In genomic region chr17:35204494-35205379, GRCm38 (mm10) we compare ENCODE assay signal across 12 mouse cellular contexts. TPM values are rescaled to one million over a fixed set of nuclear protein-coding genes. Genes with fewer than 3 reads are reported as not detected.
DNase-seq lines count a peak whose midpoint lies in the region; TF ChIP-seq lines count a peak whose summit lies in the region.
"Had no signal": no experiment of that assay in that cellular context is flagged by ENCODE, and none has a peak within 500 bp of the region (broad histone marks: within the 10 kb centered on the region; RNA-seq: fewer than 3 reads in every experiment).

Gene Lta (minus strand): TSS chr17:35205351.

- no peak for TF ChIP-seq POLR2A in lung, adult 2 months (IDR thresholded peaks at IDR 0.05; ENCODE audit: borderline replicate concordance, extremely low read depth, low read depth, low read length)

- H3K9ac ChIP-seq in ES-E14 (ENCODE audit: insufficient read depth, low read depth, low read length, poor library complexity, severe bottlenecking), result no peak within 1 kb of the TSS
- H3K9ac ChIP-seq: embryonic facial prominence, embryonic 12.5 days had no signal

- 57% methylated on average over 20 of the region's 20 CpGs for WGBS in lung, adult 2 months

- H3K36me3 ChIP-seq in ES-E14 (ENCODE audit: control insufficient read depth, insufficient read depth, low read length, poor library complexity, severe bottlenecking), result no peaks in the 10 kb centered on the region
- H3K36me3 ChIP-seq: embryonic facial prominence, embryonic 12.5 days had no signal

- no peak for DNase-seq in lung, adult 2 months
- DNase-seq in lung, postnatal 4 days, result no peak
- DNase-seq in ES-E14 (ENCODE audit: low read depth, low spot score), result no peak
- DNase-seq in induced T-regulatory cell, adult 2 months (ENCODE audit: low read depth), result peak; percentile 88
- DNase-seq in thymus, postnatal 0 days (ENCODE audit: low spot score), result peak; percentile 85
- no peak for DNase-seq in urinary bladder, adult 2 months (ENCODE audit: low spot score)
- DNase-seq in gastrocnemius, postnatal 36 days, result no peak
- no peak for DNase-seq in ovary, postnatal 14 days (ENCODE audit: low spot score)
- DNase-seq: heart, postnatal 14 days; liver had no signal

- in situ Hi-C loops in ES-E14 (cut with MboI; ENCODE audit: low sequenced_read_pairs in 2 of 2, unreplicated experiment in 2 of 2), result no loop called here

- intact Hi-C loops in gastrocnemius, postnatal 36 days (cut with DNase I), result no loop called here

- 0 out of 2 replicates have a peak, but pooled peaks cover 3% of the 10 kb centered on the region for H3K4me1 ChIP-seq in lung, adult 2 months (ENCODE audit: control insufficient read depth, insufficient read depth, low read length)
- no peaks in the 10 kb centered on the region for H3K4me1 ChIP-seq in ES-E14 (ENCODE audit: control insufficient read depth in 2 of 2, insufficient read depth in 2 of 2, low read length in 2 of 2, poor library complexity in 1 of 2)
- H3K4me1 ChIP-seq: embryonic facial prominence, embryonic 12.5 days had no signal

- TF ChIP-seq CTCF in lung, adult 2 months (IDR thresholded peaks at IDR 0.05; ENCODE audit: insufficient read depth, low read length), result no peak

- H3K27ac ChIP-seq in ES-E14 (ENCODE audit: insufficient read depth, low read depth, low read length, poor library complexity, severe bottlenecking), result no peak within 1 kb of the TSS
- H3K27ac ChIP-seq: embryonic facial prominence, embryonic 12.5 days had no signal

- H3K4me3 ChIP-seq in lung, adult 2 months (replicated peaks; ENCODE audit: extremely low read depth, low read depth, low read length), result peak within 1 kb of the TSS; percentile 20
- H3K4me3 ChIP-seq in ES-E14 (ENCODE audit: insufficient read depth in 1 of 2, low read depth in 1 of 2, low read length in 2 of 2, poor library complexity in 1 of 2, severe bottlenecking in 1 of 2), result peak within 1 kb of the TSS; percentile 20 to 54; a peak in 3 of 4 replicates
- H3K4me3 ChIP-seq: embryonic facial prominence, embryonic 12.5 days had no signal

- no peaks in the 10 kb centered on the region for H3K9me3 ChIP-seq in ES-E14 (ENCODE audit: control insufficient read depth, insufficient read depth, low read depth, low read length)
- H3K9me3 ChIP-seq: embryonic facial prominence, embryonic 12.5 days had no signal

TF ChIP-seq in ES-E14, 5 proteins besides CTCF, POLR2A, EP300 and RAD21:
- TF ChIP-seq ZNF384 (IDR thresholded peaks at IDR 0.05; ENCODE audit: low read depth, low read length) (no peak), CHD2 (IDR thresholded peaks at IDR 0.05; ENCODE audit: low read depth, low read length) (no peak), ZC3H11A (IDR thresholded peaks at IDR 0.05; ENCODE audit: borderline replicate concordance, low read depth, low read length) (no peak), MAFK (IDR thresholded peaks at IDR 0.05; ENCODE audit: insufficient read depth, low read depth, low read length) (no peak)

RNA-seq across cellular contexts. Expression of gene Lta, which starts in this region (rescaled TPM):
- polyA plus RNA-seq in lung, adult 2 months (2012; rRNA removed), result 1.0 and 1.1 TPM in 2 replicates
- total RNA-seq in ES-E14 (2012; rRNA removed), result 0.13 TPM in 1 of 2 replicates, not detected in the other
- polyA plus RNA-seq in thymus, postnatal 0 days (2015; fragmentation: Nextera tagmentation; extraction: Ambion mirVana), result 4.4 and 4.7 TPM in 2 replicates
- polyA plus RNA-seq in urinary bladder, adult 2 months (2012; rRNA removed), result 0.29 and 0.43 TPM in 2 replicates
- under 1 TPM; 0.36 to 0.62 TPM for total RNA-seq in gastrocnemius, postnatal 36 days (2021)
- total RNA-seq: megakaryocyte progenitor cell, adult 5-6 weeks had no signal

Comparison
In these comparisons a context has a peak if more than half of its experiments do, and no peak if none do; other contexts are left out.
1. DNase-seq: peak in induced T-regulatory cell, adult 2 months (single experiment) and thymus, postnatal 0 days (single experiment); none in lung, adult 2 months (single experiment), lung, postnatal 4 days (0 of 2), ES-E14 (single experiment), urinary bladder, adult 2 months (single experiment), gastrocnemius, postnatal 36 days (0 of 2) and ovary, postnatal 14 days (single experiment).